Mouse (Mus musculus): ENCODE measurements at regions not wholly inside any gene's neighbourhood (a gene's known extent, or its start where the extent isn't known, plus 50 kb on each side); places are given as distances from the start of the nearest gene placed in this dataset.

DNA sequence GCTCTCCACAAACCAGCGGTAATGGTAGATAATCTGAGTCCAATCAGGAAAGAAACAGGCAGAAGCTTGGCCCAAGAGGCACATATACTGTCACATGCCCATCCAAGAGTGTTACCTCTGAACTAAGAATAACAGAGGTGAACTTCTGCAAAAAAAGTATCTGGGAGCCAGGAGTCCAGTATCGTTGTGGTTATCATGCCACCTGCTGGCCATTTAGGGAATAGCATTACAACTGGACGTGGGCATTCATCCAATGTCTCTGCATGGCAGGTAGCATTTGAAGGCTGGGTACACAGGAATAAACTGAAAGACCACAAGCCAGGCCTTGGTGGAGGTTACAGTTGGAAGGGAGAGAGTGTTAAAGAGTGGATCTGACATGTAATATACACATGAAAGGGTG, 70.9 kb upstream of the Thy1 start:
- Histone ChIP-seq H3K9ac (replicated peaks; ENCODE audit: low read length, poor library complexity, severe bottlenecking) (no peak overlapping the region), H3K27ac (ENCODE audit: low read depth, low read length) (no peak overlapping the region), H3K36me3 (ENCODE audit: insufficient read depth, low read length) (no peaks in the 10 kb centered on the region), H3K27me3 (ENCODE audit: insufficient read depth, low read length) (no peaks in the 10 kb centered on the region), H3K9me3 (ENCODE audit: low read length) (no peaks in the 10 kb centered on the region), H3K4me2 (ENCODE audit: low read depth, low read length, poor library complexity, severe bottlenecking) (no peak overlapping the region), H3K4me3 (ENCODE audit: low read depth, low read length) (no peak overlapping the region), H3K4me1 (ENCODE audit: insufficient read depth, low read length) (peaks cover 8% of the 10 kb centered on the region)
- ATAC-seq (ENCODE audit: low FRiP score) (no peak), DNase-seq (ENCODE audit: low spot score) (peak; percentile 79)
- TF ChIP-seq CTCF (IDR thresholded peaks at IDR 0.05) = peak; percentile 98
- 13% methylated on average over 3 of the region's 3 CpGs for WGBS

DNA sequence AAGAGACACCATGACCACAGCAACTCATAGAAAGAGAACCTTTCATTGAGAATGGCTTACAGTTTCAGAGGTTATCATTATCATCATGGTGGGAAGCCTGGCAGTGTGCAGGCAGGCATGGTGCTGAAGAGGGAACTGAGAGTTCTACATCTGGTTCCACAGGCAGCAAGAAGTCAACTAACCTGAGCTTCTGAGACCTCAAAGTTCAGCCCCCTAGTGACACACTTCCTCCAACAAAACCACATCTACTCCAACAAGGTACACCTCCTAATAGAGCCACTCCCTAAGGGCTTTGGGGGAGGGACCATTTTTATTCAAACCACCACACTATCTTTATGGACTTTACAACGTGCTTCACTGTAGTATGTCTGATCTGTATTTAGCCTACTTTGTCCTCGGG, 67.8 kb upstream of the Thy1 start:
- Histone ChIP-seq H3K9ac (replicated peaks; ENCODE audit: low read length, poor library complexity, severe bottlenecking) (no peak overlapping the region), H3K36me3 (ENCODE audit: insufficient read depth, low read length) (no peaks in the 10 kb centered on the region), H3K9me3 (ENCODE audit: low read length) (no peaks in the 10 kb centered on the region), H3K27ac (ENCODE audit: low read depth, low read length) (no peak overlapping the region), H3K4me2 (ENCODE audit: low read depth, low read length, poor library complexity, severe bottlenecking) (no peak overlapping the region), H3K27me3 (ENCODE audit: insufficient read depth, low read length) (no peaks in the 10 kb centered on the region), H3K4me3 (ENCODE audit: low read depth, low read length) (no peak overlapping the region), H3K4me1 (ENCODE audit: insufficient read depth, low read length) (peaks cover under 1% of the 10 kb centered on the region; the same call in 1 of the 2 replicates)
- WGBS = 75% methylated on average over 2 of the region's 2 CpGs
- DNase-seq (ENCODE audit: low spot score) = no peak
- no peak for TF ChIP-seq CTCF (IDR thresholded peaks at IDR 0.05)
- no peak for ATAC-seq (ENCODE audit: low FRiP score)

DNA sequence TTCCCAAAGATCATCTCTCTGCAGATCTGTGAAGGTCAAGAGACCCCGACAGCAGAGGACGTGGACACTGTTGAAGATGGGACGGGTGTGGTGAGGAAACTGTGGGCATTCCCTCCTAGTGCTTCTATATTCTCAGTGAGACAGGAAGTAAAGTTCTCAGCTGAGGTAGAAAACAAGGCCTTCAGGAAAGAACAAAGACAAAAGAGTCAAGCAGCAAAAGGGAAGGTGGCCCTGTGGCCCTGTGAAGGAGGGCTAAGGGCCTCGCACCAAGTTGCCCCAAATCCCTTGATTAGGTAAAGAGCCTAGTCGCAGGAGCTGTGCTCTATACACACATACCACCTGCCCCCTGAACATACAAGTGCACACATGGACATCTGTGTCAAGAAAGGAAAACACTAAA, 66.8 kb upstream of the Thy1 start:
- Histone ChIP-seq H3K9me3 (ENCODE audit: low read length) (no peaks in the 10 kb centered on the region), H3K9ac (replicated peaks; ENCODE audit: low read length, poor library complexity, severe bottlenecking) (no peak overlapping the region), H3K4me3 (ENCODE audit: low read depth, low read length) (no peak overlapping the region), H3K4me1 (ENCODE audit: insufficient read depth, low read length) (no peaks in the 10 kb centered on the region), H3K4me2 (ENCODE audit: low read depth, low read length, poor library complexity, severe bottlenecking) (no peak overlapping the region), H3K36me3 (ENCODE audit: insufficient read depth, low read length) (no peaks in the 10 kb centered on the region), H3K27ac (ENCODE audit: low read depth, low read length) (no peak overlapping the region), H3K27me3 (ENCODE audit: insufficient read depth, low read length) (no peaks in the 10 kb centered on the region)
- no peak for ATAC-seq (ENCODE audit: low FRiP score)
- WGBS = 88% methylated on average over 5 of the region's 5 CpGs
- no peak for TF ChIP-seq CTCF (IDR thresholded peaks at IDR 0.05)
- DNase-seq (ENCODE audit: low spot score) = no peak

GRCm38 (mm10) chr9:43977773-43978172, 65.4 kb upstream of the Thy1 start:
- no peaks in the 10 kb centered on the region for H3K36me3 ChIP-seq (ENCODE audit: insufficient read depth, low read length)
- no peak for TF ChIP-seq CTCF (IDR thresholded peaks at IDR 0.05)
- no peak overlapping the region for H3K4me2 ChIP-seq (ENCODE audit: low read depth, low read length, poor library complexity, severe bottlenecking)
- no peak for ATAC-seq (ENCODE audit: low FRiP score)
- no peak overlapping the region for H3K4me3 ChIP-seq (ENCODE audit: low read depth, low read length)
- no peaks in the 10 kb centered on the region for H3K4me1 ChIP-seq (ENCODE audit: insufficient read depth, low read length)
- 86% methylated on average over 3 of the region's 3 CpGs for WGBS
- H3K27ac ChIP-seq (ENCODE audit: low read depth, low read length) = no peak overlapping the region
- H3K9ac ChIP-seq (replicated peaks; ENCODE audit: low read length, poor library complexity, severe bottlenecking) = no peak overlapping the region
- DNase-seq (ENCODE audit: low spot score) = no peak
- H3K9me3 ChIP-seq (ENCODE audit: low read length) = no peaks in the 10 kb centered on the region
- H3K27me3 ChIP-seq (ENCODE audit: insufficient read depth, low read length) = no peaks in the 10 kb centered on the region

GRCm38 (mm10) chr9:43981376-43981775, 61.8 kb upstream of the Thy1 start:
- no peak for TF ChIP-seq CTCF (IDR thresholded peaks at IDR 0.05)
- Histone ChIP-seq H3K27ac (ENCODE audit: low read depth, low read length) (no peak overlapping the region), H3K9me3 (ENCODE audit: low read length) (no peaks in the 10 kb centered on the region), H3K36me3 (ENCODE audit: insufficient read depth, low read length) (no peaks in the 10 kb centered on the region), H3K4me2 (ENCODE audit: low read depth, low read length, poor library complexity, severe bottlenecking) (no peak overlapping the region), H3K4me3 (ENCODE audit: low read depth, low read length) (no peak overlapping the region), H3K9ac (replicated peaks; ENCODE audit: low read length, poor library complexity, severe bottlenecking) (no peak overlapping the region), H3K4me1 (ENCODE audit: insufficient read depth, low read length) (no peaks in the 10 kb centered on the region), H3K27me3 (ENCODE audit: insufficient read depth, low read length) (no peaks in the 10 kb centered on the region)
- ATAC-seq (ENCODE audit: low FRiP score) = no peak
- 44% methylated on average over 8 of the region's 8 CpGs for WGBS
- no peak for DNase-seq (ENCODE audit: low spot score)

DNA sequence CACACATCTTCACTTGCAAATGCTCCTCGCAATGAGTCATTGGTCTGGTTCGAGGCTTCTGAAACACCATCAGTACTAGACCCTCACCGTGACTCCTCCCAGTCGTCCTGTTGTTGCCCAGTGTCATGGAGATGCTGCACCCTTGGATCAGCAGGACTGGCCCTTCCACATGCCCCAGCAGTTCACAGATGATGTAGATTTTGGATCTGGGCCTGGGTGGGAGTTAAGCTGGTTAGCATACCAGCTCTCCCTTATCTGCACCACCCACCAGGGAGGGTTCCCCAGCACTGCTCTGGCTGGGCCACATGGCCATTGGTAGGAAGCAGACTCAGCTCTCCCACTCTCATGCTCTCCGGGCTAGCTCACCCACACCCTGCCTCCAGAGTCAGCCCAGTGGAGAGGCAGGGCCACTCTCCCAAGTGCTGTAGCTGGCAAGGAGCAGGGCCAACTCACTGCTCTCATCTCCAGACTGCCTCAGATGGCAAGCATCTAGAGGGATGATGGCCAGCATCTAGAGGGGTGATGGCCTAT, 60.8 kb upstream of the Thy1 start:
- Histone ChIP-seq H3K36me3 (ENCODE audit: insufficient read depth, low read length) (no peaks in the 10 kb centered on the region), H3K4me1 (ENCODE audit: insufficient read depth, low read length) (no peaks in the 10 kb centered on the region), H3K27ac (ENCODE audit: low read depth, low read length) (no peak overlapping the region), H3K9me3 (ENCODE audit: low read length) (no peaks in the 10 kb centered on the region), H3K4me2 (ENCODE audit: low read depth, low read length, poor library complexity, severe bottlenecking) (no peak overlapping the region), H3K4me3 (ENCODE audit: low read depth, low read length) (no peak overlapping the region), H3K9ac (replicated peaks; ENCODE audit: low read length, poor library complexity, severe bottlenecking) (no peak overlapping the region), H3K27me3 (ENCODE audit: insufficient read depth, low read length) (no peaks in the 10 kb centered on the region)
- no peak for TF ChIP-seq CTCF (IDR thresholded peaks at IDR 0.05)
- DNase-seq (ENCODE audit: low spot score) (no peak), ATAC-seq (ENCODE audit: low FRiP score) (no peak)
- WGBS = 76% methylated on average over 5 of the region's 5 CpGs

All from midbrain, postnatal 0 days (tissue).